Mouse (Mus musculus) midbrain, embryonic 12.5 days (tissue): Measurements from ENCODE around the gene Cdh13. TPM values are rescaled to one million over a fixed set of nuclear protein-coding genes. Genes with fewer than 3 reads are reported as not detected.

ENCODE experiments used
- ATAC-seq: fragments of 200-750 bp; cut with Nextera tagmentation; 2 replicates; pipeline ENCODE4 v1.8.0; 2017; ENCODE audit warnings: low read depth, moderate TSS enrichment, moderate library complexity; ENCODE audit not compliant: low FRiP score
- H3K27ac ChIP-seq: fragments of 300-500 bp; sonication (generic); replicated peaks from 2 replicates; pipeline ENCODE4 v1.5.1; 2016; ENCODE audit warnings: mild to moderate bottlenecking
- H3K27me3 ChIP-seq: fragments of 300-500 bp; sonication (generic); 2 replicates; pipeline ENCODE4 v1.6.1; 2016; ENCODE audit warnings: mild to moderate bottlenecking
- H3K36me3 ChIP-seq: fragments of 300-500 bp; sonication (generic); 2 replicates; pipeline ENCODE4 v1.6.1; 2016
- H3K4me1 ChIP-seq: fragments of 300-500 bp; sonication (generic); 2 replicates; pipeline ENCODE4 v1.6.1; 2016
- H3K4me2 ChIP-seq: fragments of 300-500 bp; sonication (generic); replicated peaks from 2 replicates; pipeline ENCODE4 v1.6.1; 2016; ENCODE audit warnings: mild to moderate bottlenecking, moderate library complexity
- H3K4me3 ChIP-seq: fragments of 300-500 bp; sonication (generic); 2 replicates; pipeline ENCODE4 v1.5.1; 2016; ENCODE audit warnings: mild to moderate bottlenecking
- H3K9ac ChIP-seq: fragments of 300-500 bp; sonication (generic); replicated peaks from 2 replicates; pipeline ENCODE4 v1.6.1; 2016; ENCODE audit warnings: mild to moderate bottlenecking, moderate library complexity
- H3K9me3 ChIP-seq: fragments of 300-500 bp; sonication (generic); 2 replicates; pipeline ENCODE4 v1.6.1; 2016; ENCODE audit warnings: mild to moderate bottlenecking
- WGBS: fragments of 180-500 bp; shearing (Covaris S2); methylation state at CpG from one replicate; pipeline ENCODE4 v1.1.7; 2016; 5-methylcytosine and 5-hydroxymethylcytosine counted together
- polyA plus RNA-seq: library from polyadenylated mRNA; unstranded; fragments of >200 nt; fragmentation: Nextera tagmentation; extraction: Ambion mirVana; gene quantifications from 2 replicates; pipeline ENCODE4 v1.2.1, GENCODE M21; 2016

The Cdh13 gene
- polyA plus RNA-seq, 1 experiment from 2014 or later: 18.8 TPM

GRCm38 (mm10) chr8:118284112-118285029 is 838 bp downstream of the Cdh13 start:
- H3K4me1 ChIP-seq: peaks cover 16% of the 10 kb centered on the region; the same call in 1 of the 2 replicates
- H3K36me3 ChIP-seq: no peaks in the 10 kb centered on the region
- H3K4me2 ChIP-seq: peak overlapping the region; percentile 86
- peaks cover 55% of the 10 kb centered on the region for H3K27me3 ChIP-seq
- H3K9me3 ChIP-seq: no peaks in the 10 kb centered on the region
- peak overlapping the region; percentile 63 for H3K27ac ChIP-seq
- under 1% methylated on average over 45 of the region's 46 CpGs for WGBS
- H3K4me3 ChIP-seq: peak overlapping the region; percentile 52
- ATAC-seq: peak; percentile 81
- H3K9ac ChIP-seq: peak overlapping the region; percentile 71

DNA sequence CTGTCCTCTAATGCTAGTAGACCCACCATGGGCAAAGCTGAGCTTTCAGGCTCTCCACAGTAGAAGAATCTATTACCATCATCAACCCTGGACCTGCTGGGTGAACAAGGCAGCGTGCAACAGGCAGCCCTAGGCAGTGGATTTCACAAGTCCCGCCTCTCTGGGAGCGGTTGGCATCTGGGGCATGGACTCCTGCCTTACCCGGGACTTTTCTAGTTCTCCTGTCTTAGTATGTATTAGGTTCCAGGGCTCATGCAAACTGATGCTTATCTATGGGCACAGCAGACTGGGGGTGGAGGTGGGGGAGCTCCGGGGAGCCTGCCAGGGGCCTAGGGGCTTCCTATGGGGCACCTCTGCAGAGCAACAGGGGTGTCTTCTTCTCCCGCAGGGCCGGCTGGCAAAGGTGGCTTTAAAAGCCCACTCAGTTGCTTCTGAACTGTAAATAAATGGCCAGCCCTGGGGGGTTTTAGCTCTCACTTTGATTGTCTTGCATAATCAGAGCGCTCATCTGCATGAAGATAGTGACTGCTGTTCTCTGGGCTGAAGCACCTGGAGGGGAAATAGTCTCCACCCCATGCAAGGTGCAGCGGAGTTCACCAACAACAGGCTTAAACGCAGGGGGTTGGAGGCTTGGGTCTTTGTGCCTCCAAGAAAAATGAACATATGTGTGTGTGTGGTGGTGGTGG is 2.2 kb downstream of the Cdh13 start:
- H3K36me3 ChIP-seq: no peaks in the 10 kb centered on the region
- peak overlapping the region; percentile 86 for H3K4me2 ChIP-seq
- peaks cover 58% of the 10 kb centered on the region for H3K27me3 ChIP-seq
- peaks cover 16% of the 10 kb centered on the region; the same call in 1 of the 2 replicates for H3K4me1 ChIP-seq
- no peak overlapping the region for H3K9ac ChIP-seq
- no peak for ATAC-seq
- H3K4me3 ChIP-seq: peak overlapping the region; percentile 52; the same call in 1 of the 2 replicates
- WGBS: 19% methylated on average over 10 of the region's 10 CpGs
- no peak overlapping the region for H3K27ac ChIP-seq
- no peaks in the 10 kb centered on the region for H3K9me3 ChIP-seq

- 40% methylated on average over 10 of the region's 10 CpGs for WGBS
- H3K4me2 ChIP-seq: peak overlapping the region; percentile 86; the same call in 1 of the 2 replicates
- no peaks in the 10 kb centered on the region for H3K9me3 ChIP-seq
- no peak for ATAC-seq
- H3K27ac ChIP-seq: no peak overlapping the region
- H3K4me1 ChIP-seq: peaks cover 16% of the 10 kb centered on the region; the same call in 1 of the 2 replicates
- H3K9ac ChIP-seq: no peak overlapping the region
- peaks cover 58% of the 10 kb centered on the region for H3K27me3 ChIP-seq
- H3K36me3 ChIP-seq: no peaks in the 10 kb centered on the region
- H3K4me3 ChIP-seq: no peak overlapping the region
Observed at GRCm38 (mm10) chr8:118286282-118287180, 3.0 kb downstream of the Cdh13 start.

- Histone ChIP-seq H3K27me3 (peaks cover 50% of the 10 kb centered on the region), H3K4me1 (peaks cover 16% of the 10 kb centered on the region; the same call in 1 of the 2 replicates), H3K36me3 (no peaks in the 10 kb centered on the region), H3K9ac (no peak overlapping the region), H3K4me2 (no peak overlapping the region), H3K4me3 (no peak overlapping the region), H3K27ac (no peak overlapping the region), H3K9me3 (no peaks in the 10 kb centered on the region)
- 56% methylated on average over 9 of the region's 9 CpGs for WGBS
- ATAC-seq: no peak
Observed at GRCm38 (mm10) chr8:118287496-118287895, 4.0 kb downstream of the Cdh13 start.

GRCm38 (mm10) chr8:118288259-118288952 is 4.9 kb downstream of the Cdh13 start:
- Histone ChIP-seq H3K36me3 (no peaks in the 10 kb centered on the region), H3K27ac (no peak overlapping the region), H3K9ac (no peak overlapping the region), H3K4me2 (no peak overlapping the region), H3K27me3 (peaks cover 43% of the 10 kb centered on the region), H3K9me3 (no peaks in the 10 kb centered on the region), H3K4me3 (no peak overlapping the region), H3K4me1 (peaks cover 13% of the 10 kb centered on the region; the same call in 1 of the 2 replicates)
- ATAC-seq: no peak
- WGBS: 68% methylated on average over 8 of the region's 8 CpGs

- Histone ChIP-seq H3K36me3 (no peaks in the 10 kb centered on the region), H3K4me2 (no peak overlapping the region), H3K4me1 (peaks cover 13% of the 10 kb centered on the region; the same call in 1 of the 2 replicates), H3K9me3 (no peaks in the 10 kb centered on the region), H3K27me3 (peaks cover 43% of the 10 kb centered on the region), H3K9ac (no peak overlapping the region), H3K27ac (no peak overlapping the region), H3K4me3 (no peak overlapping the region)
- WGBS: 91% methylated on average over 4 of the region's 4 CpGs
- no peak for ATAC-seq
Observed at GRCm38 (mm10) chr8:118289091-118289490, 5.6 kb downstream of the Cdh13 start.

DNA sequence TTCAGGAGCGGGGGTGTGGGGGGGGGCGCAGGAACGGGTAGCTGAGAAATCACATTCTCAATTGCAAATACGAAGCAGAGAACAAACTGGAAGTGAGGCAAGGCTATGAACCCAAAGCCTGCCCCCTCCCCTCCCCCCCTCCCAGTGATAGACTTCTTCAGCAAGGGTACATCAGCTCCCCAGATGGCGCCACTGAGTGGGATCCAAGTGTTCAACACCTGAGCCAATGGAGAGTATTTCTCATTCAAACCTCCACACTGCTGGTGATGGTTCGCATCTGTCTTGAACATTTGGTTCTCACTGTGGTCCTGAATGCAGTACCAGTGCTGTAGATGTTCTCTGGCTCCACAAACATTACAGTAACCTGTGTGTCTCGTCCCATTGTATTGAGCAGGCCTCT is 6.0 kb downstream of the Cdh13 start:
- H3K9ac ChIP-seq: no peak overlapping the region
- H3K4me1 ChIP-seq: peaks cover 11% of the 10 kb centered on the region; the same call in 1 of the 2 replicates
- ATAC-seq: no peak
- no peaks in the 10 kb centered on the region for H3K36me3 ChIP-seq
- WGBS: 89% methylated on average over 7 of the region's 7 CpGs
- H3K27me3 ChIP-seq: peaks cover 43% of the 10 kb centered on the region
- no peak overlapping the region for H3K27ac ChIP-seq
- no peak overlapping the region for H3K4me2 ChIP-seq
- H3K9me3 ChIP-seq: no peaks in the 10 kb centered on the region
- H3K4me3 ChIP-seq: no peak overlapping the region

- 72% methylated on average over 6 of the region's 6 CpGs for WGBS
- Histone ChIP-seq H3K36me3 (no peaks in the 10 kb centered on the region), H3K4me3 (no peak overlapping the region), H3K9ac (no peak overlapping the region), H3K27me3 (peaks cover 36% of the 10 kb centered on the region), H3K27ac (no peak overlapping the region), H3K4me2 (no peak overlapping the region), H3K4me1 (peaks cover 3% of the 10 kb centered on the region; the same call in 1 of the 2 replicates), H3K9me3 (no peaks in the 10 kb centered on the region)
- ATAC-seq: no peak
Observed at GRCm38 (mm10) chr8:118290266-118290665, 6.7 kb downstream of the Cdh13 start.

GRCm38 (mm10) chr8:118296477-118296876 is 12.9 kb downstream of the Cdh13 start:
- no peaks in the 10 kb centered on the region for H3K9me3 ChIP-seq
- H3K4me1 ChIP-seq: no peaks in the 10 kb centered on the region
- no peaks in the 10 kb centered on the region for H3K36me3 ChIP-seq
- no peak overlapping the region for H3K9ac ChIP-seq
- no peak for ATAC-seq
- no peak overlapping the region for H3K4me3 ChIP-seq
- 97% methylated on average over 5 of the region's 5 CpGs for WGBS
- H3K27ac ChIP-seq: no peak overlapping the region
- no peak overlapping the region for H3K4me2 ChIP-seq
- no peaks in the 10 kb centered on the region for H3K27me3 ChIP-seq

DNA sequence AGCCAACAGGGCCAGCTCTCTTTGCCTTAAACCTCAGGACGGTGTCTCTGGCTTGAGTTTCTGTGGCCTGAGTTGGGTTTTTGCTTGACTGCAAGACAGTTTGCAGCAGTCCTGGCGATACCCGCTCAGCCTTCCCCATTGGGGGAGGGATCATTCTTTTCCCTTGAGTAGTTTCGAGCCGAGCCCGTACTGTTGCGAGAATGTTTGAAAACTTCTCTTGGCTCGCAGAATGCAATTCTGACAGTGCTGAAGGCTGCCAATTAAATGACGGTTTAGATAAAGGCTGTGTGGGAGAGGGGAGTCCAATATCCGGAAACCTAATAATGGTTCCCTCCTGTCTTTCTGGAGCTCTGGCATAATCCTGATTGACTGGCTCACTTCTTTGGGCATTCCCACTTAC is 23.4 kb downstream of the Cdh13 start:
- Histone ChIP-seq H3K36me3 (no peaks in the 10 kb centered on the region), H3K4me3 (no peak overlapping the region), H3K9ac (no peak overlapping the region), H3K27ac (no peak overlapping the region), H3K4me2 (no peak overlapping the region), H3K27me3 (no peaks in the 10 kb centered on the region), H3K4me1 (peaks cover 12% of the 10 kb centered on the region), H3K9me3 (no peaks in the 10 kb centered on the region)
- no peak for ATAC-seq
- 74% methylated on average over 10 of the region's 10 CpGs for WGBS

DNA sequence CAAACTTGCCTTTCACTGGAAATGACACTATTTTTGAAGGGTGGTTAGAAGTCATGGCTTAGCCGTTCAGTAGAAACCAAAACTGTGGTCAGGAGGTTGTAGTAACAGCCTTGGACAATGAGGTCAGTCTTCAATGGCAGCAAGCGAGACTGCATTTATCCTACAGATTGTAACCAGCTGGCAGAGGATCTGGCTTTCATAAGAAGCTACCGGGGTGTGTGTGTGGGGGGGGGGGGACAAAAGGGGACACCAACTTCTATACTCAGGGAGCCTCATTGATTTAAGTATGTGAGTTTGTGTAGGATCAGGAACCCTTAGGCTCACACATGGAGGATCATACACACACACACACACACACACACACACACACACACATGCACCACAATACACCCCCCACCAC is 25.6 kb downstream of the Cdh13 start:
- WGBS: 50% methylated on average over 3 of the region's 3 CpGs
- H3K36me3 ChIP-seq: no peaks in the 10 kb centered on the region
- H3K4me3 ChIP-seq: no peak overlapping the region
- no peak overlapping the region for H3K9ac ChIP-seq
- ATAC-seq: no peak; the same call in 1 of the 2 replicates
- no peaks in the 10 kb centered on the region for H3K27me3 ChIP-seq
- peaks cover 15% of the 10 kb centered on the region for H3K4me1 ChIP-seq
- no peaks in the 10 kb centered on the region for H3K9me3 ChIP-seq
- no peak overlapping the region for H3K27ac ChIP-seq
- H3K4me2 ChIP-seq: no peak overlapping the region
